Mouse (Mus musculus): ENCODE measurements around the gene Gm43738.

The Gm43738 gene

GRCm38 (mm10) chr3:89100811-89101210 is at the start of gene Gm43738:
Gene Gm43738 (minus strand): TSS chr3:89101099.
- CTCF ChIA-PET, result interaction anchor here (0.6 to 1.3 kb wide), 3 partner anchors 13 to 131 kb away, joined by 3 to 4 read pairs (median 4); no protein-coding TSS in a partner anchor

GRCm38 (mm10) chr3:89148567-89148966 is 47.7 kb upstream of the Gm43738 start:
- CTCF ChIA-PET, result no interaction called here

- CTCF ChIA-PET, result no interaction called here
These were observed 47.0 kb upstream of the Gm43738 start for GRCm38 (mm10) chr3:89147979-89148311.

DNA sequence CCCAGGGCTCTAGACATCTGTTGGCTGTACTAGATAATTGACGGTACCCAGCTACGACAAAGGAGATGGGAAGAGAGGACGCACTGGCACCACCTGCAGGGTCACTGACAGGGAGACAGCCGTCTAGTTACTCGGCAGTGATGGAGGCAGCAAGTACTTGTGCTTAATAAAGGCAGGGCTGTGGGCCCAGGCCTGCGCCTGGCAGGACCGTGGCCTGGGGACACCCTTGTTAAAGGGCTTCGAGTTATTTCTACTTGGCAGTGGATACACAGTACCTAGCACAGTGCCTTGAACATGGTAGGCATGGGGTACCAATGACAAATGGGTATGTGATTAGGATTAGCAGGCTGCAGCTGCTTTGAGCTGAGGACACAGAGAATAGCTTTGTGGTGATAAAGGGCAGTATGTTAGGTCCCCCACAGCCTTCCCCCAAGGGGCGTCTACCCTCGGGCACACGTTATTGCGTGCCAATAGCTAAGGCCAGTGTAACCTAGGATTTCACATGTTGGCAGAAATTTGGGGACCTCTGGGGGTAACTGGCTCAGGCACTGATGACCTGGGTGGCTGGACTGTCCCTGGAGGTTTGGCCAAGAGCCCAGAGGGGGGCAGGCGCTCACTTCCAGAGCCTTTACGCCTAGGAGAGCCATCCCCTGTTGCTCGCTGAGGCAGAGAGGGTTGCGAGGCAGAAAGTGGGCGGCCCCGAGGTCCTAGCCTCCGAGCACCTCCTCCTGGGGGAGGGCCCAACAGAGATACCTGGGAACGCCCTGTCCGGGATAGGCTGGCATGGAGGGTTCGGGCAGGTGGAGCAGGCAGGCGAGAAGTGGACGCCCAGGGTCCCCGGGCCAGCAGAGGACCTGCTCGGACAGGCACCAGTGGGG is 46.4 kb upstream of the Gm43738 start:
- CTCF ChIA-PET, result no interaction called here

- CTCF ChIA-PET, result no interaction called here
These were observed 44.7 kb upstream of the Gm43738 start for GRCm38 (mm10) chr3:89145566-89145965.

GRCm38 (mm10) chr3:89144821-89145220 is 43.9 kb upstream of the Gm43738 start:
- CTCF ChIA-PET, result no interaction called here

GRCm38 (mm10) chr3:89136365-89136764 is 35.5 kb upstream of the Gm43738 start:
- CTCF ChIA-PET, result no interaction called here

DNA sequence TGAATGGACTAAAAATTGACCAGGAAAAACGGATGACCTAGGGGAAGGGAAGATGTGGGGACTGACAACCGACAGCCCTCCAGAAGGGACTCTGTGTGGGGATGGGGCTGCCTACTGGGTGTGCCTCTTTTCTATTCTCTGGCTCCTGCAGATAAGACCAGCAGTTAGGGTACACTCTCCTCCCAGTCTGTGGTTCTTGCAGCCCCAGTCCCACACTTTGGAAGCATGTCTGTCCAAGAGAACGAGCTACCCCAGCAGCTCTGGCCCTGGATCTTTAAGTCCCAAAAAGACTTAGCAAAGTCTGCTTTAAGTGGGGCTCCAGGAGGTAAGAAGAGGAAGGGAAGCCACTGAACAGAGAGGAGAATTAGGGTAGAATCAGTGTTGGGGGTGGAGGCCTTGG is 35.1 kb upstream of the Gm43738 start, which contains the start of gene Pklr:
Gene Pklr (plus strand): TSS at position 185 of the 400 bp plus-strand sequence.
- CTCF ChIA-PET, result no interaction called here

DNA sequence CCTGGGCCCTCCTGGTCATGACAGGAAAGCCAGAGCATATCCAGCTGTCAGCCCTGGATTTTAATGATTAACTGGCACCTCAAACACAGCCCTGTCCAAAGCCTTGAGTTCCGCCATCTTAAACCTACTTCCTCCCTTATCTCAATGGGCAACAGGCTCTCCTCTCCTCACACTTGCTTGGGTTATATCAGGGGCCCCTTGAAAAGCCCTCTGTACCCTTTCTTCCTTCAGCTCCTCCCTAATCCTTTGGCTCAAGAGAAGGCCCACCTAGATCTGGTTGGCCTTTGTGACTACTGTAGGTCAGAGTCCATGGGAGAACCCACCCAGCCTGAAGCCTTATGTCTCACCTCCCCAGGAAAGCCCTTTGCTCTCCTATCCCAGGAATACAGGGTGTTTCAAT is 32.9 kb upstream of the Gm43738 start:
- CTCF ChIA-PET, result no interaction called here

GRCm38 (mm10) chr3:89133063-89133450 is 32.2 kb upstream of the Gm43738 start:
- CTCF ChIA-PET, result no interaction called here

- CTCF ChIA-PET, result no interaction called here
These were observed 31.6 kb upstream of the Gm43738 start for GRCm38 (mm10) chr3:89132285-89133062.

GRCm38 (mm10) chr3:89131816-89132215 is 30.9 kb upstream of the Gm43738 start:
- CTCF ChIA-PET, result no interaction called here

GRCm38 (mm10) chr3:89129908-89130307 is 29.0 kb upstream of the Gm43738 start:
- CTCF ChIA-PET, result interaction anchor here (0.6 kb wide), 1 partner anchor 868 kb away, joined by 5 read pairs; no protein-coding TSS in a partner anchor

DNA sequence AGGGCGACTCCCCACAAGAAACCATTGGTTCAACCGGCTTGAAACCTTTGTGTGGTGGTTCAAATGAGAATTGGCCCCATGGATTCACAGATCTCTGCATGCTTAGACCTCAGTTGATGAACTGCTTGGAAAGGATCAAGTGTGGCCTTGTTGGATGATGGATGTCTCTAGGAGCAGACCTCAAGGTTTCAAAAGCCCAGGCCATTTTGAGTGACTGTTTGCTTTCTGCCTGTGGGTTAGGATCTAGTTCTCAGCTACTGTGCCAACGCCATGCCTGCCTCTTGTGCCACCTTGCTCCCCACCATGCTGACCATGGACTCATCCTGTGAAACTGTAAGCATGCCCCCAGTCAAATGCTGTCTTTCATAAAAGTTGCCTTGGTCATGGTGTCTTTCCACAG is 25.1 kb upstream of the Gm43738 start:
- CTCF ChIA-PET, result no interaction called here

GRCm38 (mm10) chr3:89124241-89124640 is 23.3 kb upstream of the Gm43738 start:
- CTCF ChIA-PET, result no interaction called here

GRCm38 (mm10) chr3:89123313-89123712 is 22.4 kb upstream of the Gm43738 start:
- CTCF ChIA-PET, result no interaction called here

DNA sequence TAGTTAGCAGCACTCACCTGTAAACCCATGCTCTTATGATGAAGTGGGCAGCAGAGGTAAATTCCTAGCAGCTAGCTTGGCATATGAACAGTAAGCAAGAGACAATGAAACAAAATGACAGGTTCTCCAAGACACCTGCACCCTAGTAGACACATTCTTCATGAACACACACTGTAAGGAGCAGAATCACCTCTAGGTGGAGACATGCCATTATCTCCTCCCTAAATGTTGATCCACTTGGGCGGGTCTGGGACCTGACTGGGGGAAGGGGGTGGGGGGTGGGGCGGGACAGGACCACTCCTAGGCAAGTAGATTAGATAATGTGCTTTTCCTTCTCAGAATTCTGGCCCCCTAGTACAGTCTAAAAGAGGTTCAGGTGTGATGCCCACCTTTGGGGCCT is 14.6 kb upstream of the Gm43738 start:
- CTCF ChIA-PET, result interaction anchor here (0.6 to 0.8 kb wide), 3 partner anchors 18 to 1753 kb away, joined by 3 to 7 read pairs (median 6); no protein-coding TSS in a partner anchor

- CTCF ChIA-PET, result interaction anchor here (0.6 to 0.7 kb wide), 3 partner anchors 25 to 1263 kb away, joined by 3 to 21 read pairs (median 3); no protein-coding TSS in a partner anchor
These were observed 12.2 kb upstream of the Gm43738 start for GRCm38 (mm10) chr3:89113058-89113457.

DNA sequence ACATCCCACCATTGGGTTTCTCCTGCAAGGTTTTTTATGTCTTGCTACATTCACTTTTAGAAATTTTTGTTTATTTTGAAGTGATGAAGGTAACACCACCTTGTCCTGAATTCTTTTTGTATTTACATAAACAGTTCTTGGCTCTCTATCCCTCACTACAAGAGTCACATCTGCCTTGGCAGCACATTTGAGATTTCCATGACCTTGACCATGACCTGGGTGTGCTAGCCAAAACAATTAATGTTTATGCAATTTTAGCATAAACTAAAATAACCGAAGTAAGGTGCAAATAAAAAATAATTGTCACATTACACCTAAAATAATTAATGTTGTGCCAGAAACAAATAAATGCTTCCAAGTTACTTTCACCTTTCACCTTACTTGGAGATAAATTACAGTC is 7.2 kb upstream of the Gm43738 start:
- CTCF ChIA-PET, result interaction anchor here (0.5 kb wide), 1 partner anchor 10 kb away, joined by 4 read pairs; no protein-coding TSS in a partner anchor

- CTCF ChIA-PET, result interaction anchor here (0.5 kb wide), 1 partner anchor 10 kb away, joined by 4 read pairs; no protein-coding TSS in a partner anchor
These were observed 6.6 kb upstream of the Gm43738 start for GRCm38 (mm10) chr3:89107545-89107944.

DNA sequence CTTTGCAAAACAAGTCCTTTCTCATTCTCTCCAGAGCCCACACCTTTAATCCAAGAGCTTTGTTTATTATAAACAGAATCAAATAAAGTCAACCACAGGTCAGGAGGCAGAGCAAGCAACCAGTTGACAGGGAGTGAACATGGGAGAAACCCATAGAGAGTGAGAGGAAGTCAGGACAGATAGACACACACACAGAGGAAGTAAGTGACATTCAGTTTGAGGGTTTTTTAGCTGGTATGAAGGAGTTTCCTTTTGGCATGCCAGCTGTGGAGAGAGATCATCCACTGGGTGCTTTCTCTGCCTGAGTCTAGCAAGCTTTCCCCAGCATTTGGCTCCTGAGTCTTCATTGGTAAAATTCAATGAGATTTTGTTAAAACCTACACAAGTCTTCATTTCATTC is 6.0 kb upstream of the Gm43738 start:
- CTCF ChIA-PET, result no interaction called here

DNA sequence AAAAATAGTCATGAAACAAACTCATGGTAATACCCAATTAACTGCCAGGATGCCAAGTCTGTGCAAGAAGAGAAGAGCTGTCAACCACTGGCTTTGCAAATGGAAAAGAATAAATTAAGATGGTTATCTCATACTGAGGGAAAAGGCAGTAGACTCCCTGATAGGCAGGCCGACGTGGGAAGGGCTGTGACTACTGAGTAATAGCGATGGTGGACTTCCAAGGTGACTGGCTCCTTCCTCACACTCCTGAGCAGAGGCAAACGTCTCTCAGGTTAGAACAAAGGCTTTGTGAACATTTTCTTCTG is 2.3 kb upstream of the Gm43738 start:
- CTCF ChIA-PET, result interaction anchor here (0.8 kb wide), 2 partner anchors 16 to 851 kb away, joined by 3 to 9 read pairs; no protein-coding TSS in a partner anchor

Data from spleen, embryonic (tissue).